Mouse (Mus musculus) B cell, adult 2 months (primary cell): ENCODE measurements around the gene Nrip1.

Source experiments
- DNase-seq, 2 experiments: peaks; one replicate each; pipeline ENCODE4 v3.0.0; 2022

The Nrip1 gene

DNA sequence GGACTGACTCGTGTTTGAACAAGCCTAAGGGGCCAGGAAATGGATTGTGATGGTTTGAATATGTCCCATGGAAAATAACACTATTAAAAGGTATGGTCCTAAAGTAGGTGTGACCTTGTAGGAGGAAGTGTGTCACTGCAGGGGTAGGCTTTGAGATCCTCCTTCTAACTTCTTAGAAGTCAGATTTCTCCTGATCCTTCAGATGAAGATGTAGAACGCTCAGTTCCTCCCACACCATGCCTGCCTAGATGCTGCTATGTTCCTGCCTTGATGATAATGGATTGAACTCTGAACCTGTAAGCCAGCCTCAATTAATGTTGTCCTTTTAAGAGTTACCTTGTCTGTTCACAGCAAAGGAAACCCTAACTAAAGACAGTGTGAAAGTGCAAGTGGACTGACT is 62.8 kb downstream of the Nrip1 start:
- no peak for DNase-seq

DNA sequence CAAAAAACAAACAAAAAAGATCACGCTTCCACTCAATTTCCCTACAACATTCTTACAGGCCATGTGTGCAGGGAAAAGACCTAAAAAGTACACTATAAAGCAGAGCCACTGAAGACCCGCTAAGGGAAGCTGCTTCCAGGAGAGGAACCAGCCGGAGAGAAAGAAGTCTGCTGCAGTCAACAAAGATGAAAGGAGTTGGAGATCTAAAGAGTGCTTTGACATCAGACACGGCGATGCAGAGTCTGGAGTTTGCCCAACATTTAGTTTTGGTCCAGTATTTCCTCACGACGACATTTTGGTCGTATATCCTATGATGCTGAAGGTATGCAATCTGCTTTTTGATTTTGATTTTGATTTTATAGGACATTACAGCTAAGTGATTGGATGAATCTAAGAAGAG is 63.3 kb downstream of the Nrip1 start:
- DNase-seq, result no peak

DNA sequence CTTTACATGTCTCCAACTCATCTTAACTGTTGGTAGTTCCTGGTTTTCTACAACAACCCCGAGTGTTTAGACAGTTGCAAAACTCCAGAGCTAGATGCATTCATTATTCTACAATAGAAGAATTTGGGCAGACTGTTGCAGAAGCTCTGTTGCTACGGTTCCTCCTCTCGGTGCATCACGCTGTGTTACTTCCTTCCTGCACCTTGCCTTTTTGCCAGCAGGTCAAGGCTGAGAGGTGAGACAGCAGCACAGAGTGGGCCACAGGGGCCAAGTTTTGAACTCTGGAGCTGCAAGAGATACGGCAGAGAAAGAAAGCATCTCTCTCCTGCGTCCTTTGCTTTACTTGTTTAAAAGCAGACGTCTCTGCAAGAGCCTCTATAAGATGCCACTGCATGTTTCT is 64.3 kb downstream of the Nrip1 start:
- DNase-seq, result no peak

DNA sequence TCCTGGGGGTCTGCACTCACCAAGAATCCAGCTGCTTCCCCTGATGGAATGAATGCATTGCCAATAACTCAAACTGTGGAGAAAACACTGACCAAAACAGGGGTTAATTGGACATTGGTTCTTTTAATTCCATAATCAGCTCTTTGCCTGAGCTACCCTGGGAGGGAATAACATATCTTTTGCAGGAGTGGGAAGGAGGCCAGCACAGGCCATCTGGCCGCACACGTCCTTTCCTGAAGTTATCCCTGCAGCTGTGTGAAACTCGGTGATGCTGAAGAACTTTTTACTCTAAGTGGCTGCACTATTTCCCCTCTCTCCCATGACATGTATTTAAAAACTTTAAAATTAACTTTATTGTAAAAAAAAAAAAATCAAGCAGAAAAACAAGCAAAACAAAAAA is 66.6 kb downstream of the Nrip1 start:
- DNase-seq, result no peak

DNA sequence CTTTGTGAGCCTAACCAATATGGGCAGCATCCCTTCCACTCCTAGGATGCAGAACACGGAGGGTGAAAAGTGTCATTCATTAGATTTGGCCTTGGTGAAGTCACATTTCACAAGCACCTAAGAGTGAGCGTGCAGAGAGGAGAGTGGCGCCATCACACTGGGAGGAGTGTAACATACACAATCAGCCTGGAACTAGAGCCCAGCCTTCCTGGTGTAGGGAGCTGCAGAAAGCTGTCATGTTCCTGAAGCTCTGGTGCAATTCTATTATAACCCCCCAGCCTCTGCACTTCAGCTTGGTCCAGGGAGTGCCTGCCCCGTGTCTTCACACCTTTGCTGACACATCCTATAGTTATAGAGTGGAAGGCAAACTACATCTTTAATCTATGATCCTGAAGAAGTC is 67.2 kb downstream of the Nrip1 start:
- DNase-seq, result no peak

DNA sequence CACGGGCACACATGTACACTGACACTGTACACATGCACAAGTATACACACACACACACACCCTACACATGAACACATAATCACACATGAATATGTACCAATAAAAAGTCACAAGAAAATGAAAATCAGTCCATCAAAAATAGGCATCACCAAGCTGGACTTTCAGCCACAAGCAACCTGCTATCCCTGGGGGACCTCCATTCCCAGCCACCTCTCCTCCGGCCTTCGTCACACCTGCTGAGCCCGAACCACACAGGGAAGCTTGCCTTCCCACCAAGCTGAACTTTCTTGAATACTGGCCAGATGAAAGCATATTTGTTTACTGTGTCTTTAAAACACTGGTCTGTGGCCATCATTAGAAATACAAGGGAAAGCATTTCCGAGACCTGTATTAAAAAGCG is 70.2 kb downstream of the Nrip1 start:
- no peak for DNase-seq

DNA sequence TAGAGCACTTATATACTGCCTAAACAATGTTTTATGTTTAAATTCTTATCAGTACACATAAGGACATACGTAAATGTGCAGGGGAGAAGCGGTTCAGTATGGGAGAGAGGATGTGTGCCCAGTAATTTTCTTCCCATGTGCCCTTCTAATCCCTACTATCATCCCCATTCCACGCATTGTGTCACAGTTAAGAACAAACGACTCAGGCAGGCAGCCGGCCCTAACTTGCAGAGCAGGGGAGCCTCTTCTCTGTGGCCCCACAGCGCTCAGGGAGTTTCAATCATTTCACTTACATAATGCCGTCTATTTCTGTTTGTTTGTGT is 71.9 kb downstream of the Nrip1 start:
- DNase-seq, result no peak

DNA sequence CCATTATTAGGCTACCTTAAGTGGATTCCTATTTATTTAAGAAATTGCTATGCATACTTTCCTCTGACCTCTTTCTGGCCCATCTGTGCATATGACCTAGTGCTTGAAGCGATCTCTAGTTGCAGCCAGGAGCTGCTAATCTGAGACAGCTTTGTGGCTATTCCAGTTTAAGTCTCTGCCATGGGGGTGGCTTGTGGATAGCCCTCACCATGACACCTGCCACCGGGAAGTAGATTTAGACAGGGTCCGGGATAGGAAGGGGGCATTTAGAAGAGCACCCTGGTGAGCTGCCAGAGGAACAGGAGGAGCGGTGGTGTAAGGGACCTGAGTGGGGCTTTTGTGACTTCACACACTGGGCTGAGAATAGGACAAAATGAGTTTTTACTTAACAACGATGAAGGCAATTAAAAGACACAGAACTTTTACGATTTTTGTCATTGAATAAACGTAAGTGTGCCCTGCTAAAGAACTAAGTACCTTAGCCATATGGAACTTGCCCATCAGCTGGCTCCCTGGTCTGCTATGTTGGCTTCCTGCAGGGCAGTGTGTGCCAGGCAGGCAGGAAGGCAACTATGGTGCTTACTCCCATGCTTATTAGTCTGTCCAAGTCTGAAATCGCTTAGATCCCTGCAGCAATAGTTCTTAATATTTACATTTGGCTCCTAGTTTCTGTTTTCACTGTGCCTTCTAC is 72.4 kb downstream of the Nrip1 start:
- DNase-seq, result no peak

DNA sequence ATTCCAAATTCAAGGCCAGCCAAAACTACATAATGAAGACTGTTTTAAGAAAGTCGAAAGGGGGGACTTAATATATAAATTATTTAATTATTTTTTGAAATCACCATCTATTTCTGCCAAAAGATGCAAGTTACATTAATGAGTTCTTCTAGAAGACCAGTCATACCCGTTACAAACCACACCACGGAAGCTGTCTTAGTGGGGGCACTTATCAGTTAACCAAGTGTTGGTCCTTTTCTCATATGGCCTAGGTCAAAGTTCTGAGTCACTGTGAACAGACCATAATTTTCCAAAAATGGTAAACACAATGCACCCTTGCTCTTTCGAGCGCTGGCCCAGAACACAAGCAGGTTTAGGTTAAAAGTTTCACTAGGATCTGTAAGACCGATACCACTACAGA is 73.2 kb downstream of the Nrip1 start:
- no peak for DNase-seq

DNA sequence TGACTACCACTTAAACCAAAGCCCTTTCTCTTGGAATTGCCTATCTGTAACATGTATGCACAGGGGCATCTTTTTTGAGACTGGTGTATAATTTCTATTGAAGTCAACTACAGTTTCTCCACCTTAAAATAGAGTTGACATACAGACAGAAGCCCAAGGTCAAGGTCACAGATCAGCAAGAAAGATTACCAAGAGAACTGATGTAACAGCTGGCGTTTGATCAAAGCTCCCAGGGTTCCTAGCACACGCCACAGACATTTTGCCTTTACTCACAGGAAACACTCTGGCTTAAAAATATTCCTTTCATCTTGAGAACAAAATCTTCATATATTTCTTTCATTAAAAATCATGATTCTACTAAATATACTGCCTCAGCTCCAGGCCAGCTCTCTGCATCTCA is 74.1 kb downstream of the Nrip1 start:
- DNase-seq, result no peak

DNA sequence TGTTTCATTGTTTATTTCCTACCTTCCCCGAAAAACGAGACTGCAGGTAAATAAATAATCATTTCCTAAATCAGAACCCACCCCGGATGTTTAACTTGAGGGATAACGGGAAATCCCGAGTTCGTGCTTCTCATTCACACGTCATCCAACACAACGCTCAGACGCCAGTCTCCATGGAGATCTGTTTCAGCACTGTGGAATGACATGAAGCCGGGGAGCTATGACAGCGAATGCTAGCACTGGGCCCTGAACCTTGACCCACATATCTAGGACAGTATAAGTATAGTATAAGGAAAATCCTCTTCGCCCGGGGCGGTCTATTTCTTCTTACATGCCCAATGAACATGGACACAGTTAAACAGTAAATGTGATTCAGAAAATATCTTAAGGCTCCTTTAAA is 78.3 kb downstream of the Nrip1 start:
- DNase-seq, result no peak

DNA sequence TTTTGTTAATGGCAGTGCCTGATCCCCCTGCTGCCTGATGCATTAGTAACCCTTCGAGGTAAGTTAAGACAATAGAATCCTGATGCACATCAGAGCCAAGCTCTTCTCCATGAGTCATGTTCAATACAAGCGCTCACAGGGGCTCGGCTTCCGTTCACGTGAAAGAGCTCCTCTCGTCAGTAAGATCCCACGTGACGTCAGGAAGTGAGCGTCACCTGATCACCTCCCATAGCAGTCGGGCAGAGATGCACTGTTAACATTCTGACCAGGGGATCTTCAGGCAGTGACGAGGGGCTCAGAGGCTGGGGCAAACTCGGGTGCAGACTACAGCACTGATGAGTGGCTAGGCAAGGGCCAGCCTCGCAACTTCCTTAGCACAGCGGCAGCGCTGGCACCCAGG is 79.1 kb downstream of the Nrip1 start:
- DNase-seq, result no peak

DNA sequence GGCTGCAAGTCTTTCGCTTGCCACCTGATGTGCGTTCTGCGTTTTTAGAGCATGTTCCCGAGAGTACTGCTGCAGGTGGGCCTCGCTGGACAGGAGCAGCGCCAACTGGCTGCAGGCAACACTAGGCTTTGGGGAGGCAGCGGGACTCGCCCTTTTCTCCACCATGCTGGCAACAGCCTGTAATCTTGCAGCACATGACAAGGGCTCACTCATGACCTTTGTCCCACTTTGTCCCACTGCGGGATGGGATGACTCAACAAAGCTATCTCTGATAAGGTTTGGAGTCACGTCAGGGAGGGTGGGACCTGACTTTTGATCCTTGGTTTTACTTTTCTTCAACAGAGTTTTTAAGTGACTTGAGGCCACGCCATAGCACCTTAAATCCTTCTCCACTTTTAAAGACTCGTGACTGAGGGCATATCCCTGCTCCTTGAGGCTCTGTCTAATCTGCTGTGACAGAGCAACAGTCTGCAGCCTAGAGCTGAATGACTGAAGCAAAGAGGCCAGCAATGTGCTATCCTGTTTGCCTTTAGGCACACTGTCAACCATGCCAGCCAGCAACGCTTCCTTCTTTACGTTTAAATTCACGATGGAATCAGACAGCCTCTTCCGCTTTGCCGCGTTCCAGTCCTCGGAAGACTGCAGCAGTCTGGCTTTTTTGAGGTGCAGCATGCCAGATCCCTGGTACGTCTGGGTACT is 79.7 kb downstream of the Nrip1 start:
- no peak for DNase-seq

DNA sequence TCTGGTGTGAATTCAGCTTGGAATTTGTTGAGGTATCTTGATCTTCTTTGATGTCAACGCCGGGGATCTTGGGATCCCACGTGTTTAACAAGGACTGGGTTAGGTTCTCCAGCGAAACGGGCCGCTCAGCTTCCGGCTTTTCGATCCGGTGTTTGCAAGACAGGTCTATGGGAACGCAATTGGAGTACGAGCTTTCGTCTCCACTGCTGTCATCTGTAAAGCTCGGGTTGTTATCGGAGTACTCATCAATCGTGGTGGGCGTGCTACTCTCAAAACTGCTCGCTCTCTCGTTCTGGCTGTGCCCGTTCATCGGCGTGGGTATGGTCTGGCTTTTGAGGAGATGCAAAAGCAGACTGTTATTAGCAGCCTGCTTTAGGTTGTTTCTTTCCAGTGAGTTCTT is 80.5 kb downstream of the Nrip1 start:
- DNase-seq, result no peak

DNA sequence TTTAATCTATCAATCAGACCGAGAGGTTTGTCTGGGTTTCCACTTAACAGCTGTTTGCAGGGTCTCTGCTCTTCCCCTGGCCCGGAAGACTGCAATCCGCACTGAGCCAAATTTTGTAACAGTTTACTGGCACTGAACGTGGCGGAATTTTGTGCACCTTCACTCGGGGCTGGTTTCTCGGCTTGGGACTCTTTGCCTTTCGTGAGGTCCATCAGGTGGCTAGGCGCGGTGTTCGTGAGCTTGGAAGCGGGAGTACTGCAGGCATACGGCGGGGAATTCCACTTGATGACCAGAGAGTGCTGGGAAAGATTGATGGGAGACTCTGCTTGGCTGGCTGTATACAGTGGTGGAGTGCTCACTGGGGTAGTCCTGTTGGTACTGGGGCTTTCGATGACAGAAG is 81.0 kb downstream of the Nrip1 start:
- no peak for DNase-seq

DNA sequence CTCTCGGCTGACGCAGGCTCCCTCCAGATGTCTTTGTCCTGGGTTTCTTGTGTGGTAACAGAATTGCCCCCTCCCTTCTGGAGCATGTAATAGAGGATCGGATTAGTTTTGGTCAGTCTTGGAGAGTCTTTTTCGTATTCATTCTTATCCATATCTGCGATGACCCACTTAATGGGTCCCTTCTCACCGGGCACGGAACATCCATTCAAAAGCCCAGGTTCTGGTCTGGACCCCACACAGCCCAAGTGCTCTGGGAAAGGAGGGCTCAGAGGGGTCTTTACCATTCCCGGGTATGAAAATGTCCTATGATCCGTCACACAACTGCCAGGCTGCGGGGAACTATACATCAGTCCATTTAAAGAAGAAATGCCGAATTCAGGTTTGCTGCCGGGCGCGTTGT is 82.3 kb downstream of the Nrip1 start:
- no peak for DNase-seq

DNA sequence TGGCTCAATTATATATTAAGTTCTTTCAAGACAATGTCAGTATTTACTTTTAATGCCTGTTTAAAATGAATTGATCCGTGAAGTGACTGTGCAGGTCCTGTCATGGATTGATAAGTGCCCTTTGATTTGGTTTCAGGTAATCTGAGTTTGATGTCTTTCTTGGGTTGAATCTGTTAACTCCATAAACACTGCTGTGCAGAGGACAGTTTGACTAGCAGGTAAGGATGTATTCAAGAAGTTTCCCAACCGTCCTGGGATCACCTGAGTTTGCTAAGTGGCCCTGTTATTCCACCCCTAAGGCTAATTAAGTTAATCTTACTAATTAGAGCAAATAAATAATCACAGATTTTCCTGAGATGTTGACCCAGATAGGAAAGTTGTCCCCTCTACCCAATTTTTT is 84.1 kb downstream of the Nrip1 start:
- no peak for DNase-seq

DNA sequence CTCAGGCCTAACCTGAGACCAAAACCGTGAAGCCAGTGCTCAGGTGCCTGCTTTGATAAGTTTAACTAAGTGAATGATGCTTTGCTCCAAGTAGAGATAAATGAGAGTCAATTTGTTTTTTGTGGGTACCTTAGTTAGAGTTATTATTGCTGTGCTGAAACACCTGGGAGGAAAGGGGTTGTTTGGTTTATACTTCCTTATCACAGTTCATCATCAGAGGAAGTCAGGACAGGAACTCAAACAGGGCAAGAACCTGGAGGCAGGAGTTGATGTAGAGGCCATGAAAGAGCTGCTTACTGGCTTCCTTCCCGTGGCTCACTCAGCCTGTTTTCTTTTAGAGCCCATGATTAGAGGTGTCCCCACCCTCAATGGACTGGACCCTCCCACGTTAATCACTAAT is 89.8 kb downstream of the Nrip1 start:
- DNase-seq, result no peak

DNA sequence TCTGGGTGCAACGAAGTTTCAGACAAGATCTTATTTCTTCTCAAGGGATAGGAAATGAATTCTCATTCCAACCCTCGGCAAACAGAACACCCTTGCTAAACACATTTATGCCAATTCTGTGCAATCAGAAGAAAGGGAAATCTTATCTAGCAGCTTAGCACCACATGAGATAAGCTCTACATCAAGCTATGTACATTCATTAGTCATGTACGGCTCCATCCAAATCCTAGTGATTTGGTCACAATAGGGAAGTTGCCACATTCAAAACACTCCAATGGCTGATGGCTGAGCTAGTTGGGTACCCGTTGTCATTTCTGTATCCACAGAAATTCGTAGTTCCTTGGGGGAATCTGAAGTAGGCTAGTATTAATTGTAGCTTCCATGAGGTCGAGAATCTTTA is 91.8 kb downstream of the Nrip1 start:
- no peak for DNase-seq

DNA sequence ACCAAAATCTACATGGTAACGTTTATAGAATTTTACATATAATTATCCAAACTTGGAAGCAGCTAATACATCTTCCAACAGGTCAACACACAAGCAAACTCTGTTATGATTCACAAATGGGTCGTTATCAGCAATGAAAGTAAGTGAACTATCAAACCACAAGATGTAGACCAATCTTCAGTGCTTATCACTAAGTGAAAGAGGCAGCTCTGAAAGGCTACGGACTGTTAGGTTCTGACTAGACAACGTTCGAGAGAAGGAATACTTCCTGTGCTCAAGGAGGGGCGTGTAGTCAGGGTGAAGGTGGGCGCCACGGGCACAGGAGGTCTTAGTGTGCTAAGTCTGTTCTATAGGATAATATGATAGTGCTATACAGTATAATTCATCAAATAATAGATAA is 93.3 kb downstream of the Nrip1 start:
- DNase-seq, result no peak

DNA sequence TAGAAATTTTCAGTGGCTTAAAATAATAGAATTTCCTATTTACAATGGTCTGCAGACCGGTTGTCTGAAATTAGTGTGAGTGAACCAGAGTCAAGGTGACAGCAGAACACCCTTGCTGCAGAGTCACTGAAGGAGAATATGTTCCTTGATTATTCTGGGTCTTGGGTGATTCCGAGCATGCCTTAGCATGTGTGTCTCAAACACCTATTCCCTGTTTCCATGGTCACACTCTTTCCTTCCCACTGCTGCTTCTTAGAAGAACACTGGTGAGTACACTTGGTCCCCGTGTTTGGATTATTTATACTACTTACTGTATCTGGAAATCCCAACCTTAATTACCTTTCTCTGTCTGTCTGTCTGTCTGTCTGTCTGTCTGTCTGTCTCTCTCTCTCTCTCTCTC is 97.4 kb downstream of the Nrip1 start:
- no peak for DNase-seq

DNA sequence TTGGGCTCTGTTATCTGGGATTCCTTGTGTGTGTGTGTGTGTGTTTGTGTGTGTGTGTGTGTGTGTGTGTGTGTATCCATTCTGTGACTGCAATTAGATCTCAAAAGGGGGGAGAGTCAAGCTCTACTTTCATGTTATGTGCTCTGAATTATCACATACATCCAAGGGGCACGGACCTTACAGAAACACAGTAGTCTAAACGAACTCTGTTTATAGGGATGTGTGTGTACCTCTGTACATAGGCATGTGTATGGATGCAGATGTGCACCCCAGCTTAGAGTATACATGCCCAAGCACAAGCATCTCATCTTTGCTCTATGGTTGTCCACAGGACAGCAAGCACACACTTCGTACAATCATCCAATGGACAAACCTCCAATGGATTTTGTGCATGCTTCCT is 98.0 kb downstream of the Nrip1 start:
- no peak for DNase-seq

DNA sequence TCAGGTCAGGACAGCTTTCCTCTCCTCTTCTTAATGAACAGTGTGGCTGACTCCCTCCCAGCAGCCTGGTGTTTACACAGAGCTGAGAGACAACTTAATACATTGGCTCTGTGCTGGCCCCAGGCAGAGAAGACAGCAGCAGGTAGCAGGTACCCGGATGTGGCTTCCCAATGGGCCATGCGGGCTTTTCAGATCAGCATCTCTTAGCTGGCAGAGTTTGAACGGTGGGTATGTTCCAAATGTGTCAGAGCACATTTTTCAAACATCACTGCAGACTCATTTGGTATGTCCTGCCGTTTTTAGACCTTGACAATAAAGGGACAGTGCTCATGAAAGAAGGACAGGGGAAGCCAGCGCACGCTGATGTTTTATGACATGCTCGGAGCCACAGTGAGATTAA is 98.5 kb downstream of the Nrip1 start:
- no peak for DNase-seq

DNA sequence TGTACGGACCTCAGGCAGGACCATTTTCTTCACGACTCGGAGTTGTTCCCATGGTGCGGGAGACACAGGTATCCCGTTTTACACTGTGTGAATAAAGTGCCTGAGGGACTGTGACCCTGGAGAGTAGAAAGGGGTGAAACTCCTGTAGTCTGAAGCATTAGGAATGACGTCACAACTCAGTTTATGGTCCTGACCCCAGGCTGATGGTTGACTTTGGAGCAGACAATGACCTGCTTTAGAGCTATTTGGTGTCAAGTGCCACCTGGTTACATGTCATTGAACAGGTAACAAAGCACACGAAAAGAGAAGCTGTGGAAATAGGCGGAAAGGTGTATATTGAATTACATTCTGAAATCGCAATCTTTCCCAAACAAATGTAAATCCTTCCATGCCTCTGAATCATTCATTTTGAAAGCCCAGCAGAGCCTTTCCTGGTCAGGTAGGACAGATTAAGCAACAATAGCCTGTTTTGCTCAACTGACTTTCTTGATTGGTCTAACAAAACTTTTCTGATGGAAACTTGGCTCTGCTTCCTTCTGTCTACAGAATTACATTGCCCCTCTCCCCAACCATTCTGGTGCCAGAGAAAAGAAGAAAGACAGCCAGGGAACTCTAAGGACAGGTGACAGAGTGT is 106.9 kb downstream of the Nrip1 start:
- DNase-seq, result no peak

DNA sequence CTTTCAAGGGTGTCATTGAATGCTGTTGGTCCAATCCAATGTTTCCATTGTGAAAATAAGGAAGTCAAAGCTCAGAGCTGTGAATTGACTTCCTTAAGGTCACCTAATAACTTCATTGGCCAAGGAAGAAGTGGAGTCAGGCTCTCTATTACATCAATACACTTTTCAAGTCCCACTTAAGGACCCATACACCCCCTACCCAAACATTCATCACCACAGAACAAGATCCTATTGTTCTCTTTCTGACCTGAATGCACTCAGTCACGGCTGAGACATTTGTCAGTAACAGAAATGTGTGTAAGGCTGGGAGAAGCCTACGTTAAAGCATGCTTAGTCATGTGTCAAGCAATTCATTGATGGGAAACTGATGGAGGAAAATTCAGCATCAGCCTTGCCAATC is 107.8 kb downstream of the Nrip1 start:
- no peak for DNase-seq
